Comparison of ENCODE assay signal across 23 mouse cellular contexts in the genomic region with DNA sequence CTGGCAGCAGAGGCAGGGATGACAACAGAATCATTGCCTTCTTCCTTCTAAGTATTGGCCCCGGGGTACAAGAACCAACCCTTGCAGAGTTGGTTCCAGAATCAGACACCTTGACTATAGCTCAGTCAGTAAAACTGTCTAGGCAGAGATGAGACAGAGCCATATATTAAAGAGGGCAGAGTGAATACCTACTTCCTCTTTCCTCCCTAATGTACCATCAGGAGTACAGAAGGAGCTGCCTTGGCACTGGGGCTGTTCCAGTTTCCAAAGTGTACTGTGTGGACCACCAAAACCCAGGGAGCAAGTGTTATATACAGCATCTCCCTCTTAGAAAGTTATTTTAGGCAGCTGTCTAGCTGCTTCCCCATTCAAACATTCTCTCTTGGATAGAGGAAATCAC. TPM values are rescaled to one million over a fixed set of nuclear protein-coding genes. Genes with fewer than 3 reads are reported as not detected.
"Had no signal": no experiment of that assay in that cellular context is flagged by ENCODE, and none has a peak within 500 bp of the region (broad histone marks: within the 10 kb centered on the region; RNA-seq: fewer than 3 reads in every experiment).

No protein-coding gene starts in this region.

- H3K4me3 ChIP-seq: intestine, embryonic 15.5 days; limb, embryonic 10.5 days; limb, embryonic 13.5 days; liver, embryonic 13.5 days; midbrain, embryonic 10.5 days; midbrain, embryonic 13.5 days; neural tube, embryonic 13.5 days had no signal

- H3K27me3 ChIP-seq: intestine, embryonic 15.5 days; limb, embryonic 13.5 days; liver, embryonic 13.5 days; midbrain, embryonic 13.5 days; neural tube, embryonic 13.5 days had no signal

- H3K4me1 ChIP-seq: intestine, embryonic 15.5 days; limb, embryonic 10.5 days; limb, embryonic 13.5 days; liver, embryonic 13.5 days; midbrain, embryonic 10.5 days; midbrain, embryonic 13.5 days; neural tube, embryonic 13.5 days had no signal

- DNase-seq: kidney, adult 11 months; kidney, adult 9 months; kidney, postnatal 14 days; kidney, postnatal 4 days; liver, embryonic 13.5 days; lung, adult 2 months; lung, postnatal 14 days; lung, postnatal 4 days; right cerebral cortex, postnatal 14 days; right cerebral cortex, postnatal 4 days; thymus, adult 18-20 months; thymus, postnatal 36 days had no signal

- H3K4me2 ChIP-seq: intestine, embryonic 15.5 days; limb, embryonic 13.5 days; liver, embryonic 13.5 days; midbrain, embryonic 13.5 days; neural tube, embryonic 13.5 days had no signal

- H3K27ac ChIP-seq: intestine, embryonic 15.5 days; limb, embryonic 10.5 days; limb, embryonic 13.5 days; liver, embryonic 13.5 days; midbrain, embryonic 10.5 days; midbrain, embryonic 13.5 days; neural tube, embryonic 13.5 days had no signal

- H3K9me3 ChIP-seq: intestine, embryonic 15.5 days; limb, embryonic 10.5 days; limb, embryonic 13.5 days; liver, embryonic 13.5 days; midbrain, embryonic 10.5 days; midbrain, embryonic 13.5 days; neural tube, embryonic 13.5 days had no signal

- ATAC-seq: intestine, embryonic 15.5 days; midbrain, embryonic 13.5 days had no signal

- H3K9ac ChIP-seq: intestine, embryonic 15.5 days; limb, embryonic 13.5 days; liver, embryonic 13.5 days; midbrain, embryonic 13.5 days; neural tube, embryonic 13.5 days had no signal

RNA-seq across cellular contexts. Expression of a gene that starts 4.7 kb away (rescaled TPM):
- total RNA-seq: layer of hippocampus, adult 18-20 months; layer of hippocampus, postnatal 14 days; left cerebral cortex, adult 8-10 months; left cerebral cortex, postnatal 14 days; midbrain, postnatal 0 days had no signal
